Mouse (Mus musculus) liver, postnatal 0 days (tissue): ENCODE results near the gene Swap70.

Experiments used
- CTCF ChIP-seq: sonication (generic); IDR thresholded peaks from 2 replicates; pipeline ENCODE4 v1.5.1; 2016; ENCODE audit warnings: antibody characterized with exemption, low read depth
- EP300 ChIP-seq: IDR thresholded peaks from 2 replicates; pipeline ENCODE4 v1.6.1; 2016; ENCODE audit warnings: antibody characterized with exemption, low read depth, mild to moderate bottlenecking

GRCm38 (mm10) chr7:110305486-110305885, 84.0 kb downstream of the Swap70 start:
- TF ChIP-seq CTCF (no peak), EP300 (no peak)
